Mouse (Mus musculus) right cerebral cortex, postnatal 4 days (tissue): ENCODE measurements around the gene Wdr6.

Experiments
- DNase-seq: peaks from one replicate; pipeline ENCODE4 v3.0.0-alpha.2; 2022

Wdr6 gene

DNA sequence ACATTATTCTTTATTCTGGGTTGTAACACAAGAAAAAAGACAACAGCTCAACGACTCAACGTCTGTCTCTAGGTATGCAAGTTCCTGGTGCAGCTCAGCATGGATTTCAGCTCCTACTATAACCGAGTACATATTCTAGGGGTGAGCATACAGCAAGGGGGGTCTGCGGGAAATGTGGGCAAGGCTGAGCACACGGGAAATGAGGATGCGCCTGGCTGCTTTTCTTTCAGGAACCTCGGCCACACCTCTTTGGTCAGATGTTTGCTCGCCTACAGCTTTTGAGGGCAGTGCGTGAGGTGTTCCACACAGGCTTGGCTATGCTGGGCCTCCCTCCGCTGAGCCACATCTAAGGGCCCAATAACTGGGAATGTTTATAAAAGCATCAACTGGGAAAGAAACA is 6.2 kb downstream of the Wdr6 start:
- no peak for DNase-seq

DNA sequence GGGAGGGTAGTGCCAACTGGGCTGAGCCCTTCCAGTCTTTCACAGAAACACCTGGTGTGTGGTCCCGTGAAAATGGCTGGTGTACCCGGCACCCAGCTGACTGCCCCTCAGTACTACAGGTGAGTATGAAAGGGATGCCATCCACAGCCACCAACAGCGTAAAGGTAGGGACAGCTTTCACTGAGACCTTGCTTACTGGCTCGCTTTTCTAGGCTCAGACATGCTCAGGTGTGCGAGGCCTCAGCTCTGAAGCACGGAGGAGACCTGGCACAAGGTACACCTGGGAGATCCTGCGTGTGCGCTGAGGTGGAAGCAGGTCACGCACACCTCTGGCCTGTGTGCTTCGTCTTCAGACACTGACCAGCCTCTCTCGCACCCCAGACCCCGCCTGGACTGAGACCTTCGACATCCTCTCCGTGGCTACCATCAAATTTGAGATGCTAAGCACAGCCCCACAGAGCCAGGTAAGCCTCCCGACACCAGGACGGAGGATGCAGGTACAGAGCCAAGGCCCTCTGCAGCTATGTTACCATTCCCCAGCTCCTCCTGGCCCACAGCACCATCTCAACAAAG is 7.1 kb downstream of the Wdr6 start:
- DNase-seq, result no peak

DNA sequence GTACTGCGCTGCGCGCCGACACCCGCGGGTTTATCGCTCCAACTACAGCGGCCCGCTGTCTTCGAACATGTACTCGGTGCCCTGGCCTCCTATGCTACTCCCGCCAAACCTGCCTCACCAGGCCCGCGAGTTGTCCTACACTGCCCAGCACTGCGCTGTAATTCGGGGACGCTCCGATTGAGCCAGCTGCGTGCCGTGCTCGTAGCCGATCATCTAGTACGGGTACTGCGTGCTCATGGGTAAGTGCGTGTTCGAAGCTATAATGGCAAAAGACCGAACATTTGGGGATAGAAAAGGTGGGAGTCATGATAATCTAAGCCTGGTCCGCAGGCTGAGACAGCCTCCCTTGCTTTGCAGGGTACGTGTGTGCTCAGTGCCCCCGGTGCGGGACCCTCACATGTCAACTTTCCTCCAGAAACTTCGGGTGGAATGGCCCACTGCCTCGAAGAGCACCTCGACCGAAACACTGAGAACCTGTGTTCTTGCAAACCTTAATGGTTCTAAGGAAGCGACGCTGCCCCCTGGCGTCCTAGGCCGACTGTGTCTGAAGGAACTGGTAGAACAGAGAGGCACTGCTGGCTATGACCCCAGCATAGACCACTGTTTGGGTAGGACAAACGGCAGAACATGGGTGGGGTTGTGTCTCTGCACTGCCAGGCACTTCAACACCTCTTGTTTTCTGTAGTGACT is 8.2 kb downstream of the Wdr6 start:
- DNase-seq, result peak; percentile 86

DNA sequence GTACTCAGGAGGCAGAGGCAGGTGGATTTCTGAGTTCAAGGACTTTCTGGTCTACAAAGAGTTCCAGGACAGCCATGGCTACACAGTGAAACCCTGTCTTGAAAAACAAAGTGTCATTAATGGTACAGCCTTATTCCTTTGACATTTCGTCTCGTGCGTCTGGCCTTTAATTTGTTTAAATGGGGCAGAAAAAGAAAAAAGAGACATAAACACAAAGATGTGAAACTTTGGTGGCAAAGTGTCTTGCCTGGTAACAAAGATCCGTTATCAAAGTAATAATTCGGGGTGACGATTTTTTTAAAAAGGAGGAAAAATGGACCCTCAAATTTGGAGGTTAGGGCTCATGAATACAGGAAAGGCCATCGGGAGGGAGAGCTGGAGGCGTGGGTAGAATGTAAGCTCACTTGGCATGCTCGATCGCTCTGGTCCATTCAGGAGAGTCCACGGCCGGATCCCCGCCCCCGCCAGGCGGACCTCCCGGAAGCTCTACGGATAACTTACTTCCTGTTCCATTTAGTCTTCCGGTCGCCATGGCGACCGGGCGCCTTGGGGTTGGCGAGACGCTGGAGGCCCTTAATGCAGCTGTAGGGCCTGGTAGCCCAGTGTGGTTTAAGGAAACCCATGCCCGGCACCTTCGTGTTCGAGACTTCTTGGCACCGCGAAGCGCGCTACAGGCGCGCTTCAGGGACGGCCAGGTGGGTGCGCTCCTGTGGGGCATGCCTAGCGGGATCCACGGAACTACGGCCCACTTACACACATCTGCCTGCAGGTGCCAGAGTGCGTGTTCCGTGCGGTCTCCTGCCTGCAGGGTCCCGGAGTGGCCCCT is 8.9 kb downstream of the Wdr6 start, which contains the start of gene Dalrd3:
TSS of gene Dalrd3 (plus strand) at position 506 of the 826 bp plus-strand sequence.
- DNase-seq, result peak; percentile 88

DNA sequence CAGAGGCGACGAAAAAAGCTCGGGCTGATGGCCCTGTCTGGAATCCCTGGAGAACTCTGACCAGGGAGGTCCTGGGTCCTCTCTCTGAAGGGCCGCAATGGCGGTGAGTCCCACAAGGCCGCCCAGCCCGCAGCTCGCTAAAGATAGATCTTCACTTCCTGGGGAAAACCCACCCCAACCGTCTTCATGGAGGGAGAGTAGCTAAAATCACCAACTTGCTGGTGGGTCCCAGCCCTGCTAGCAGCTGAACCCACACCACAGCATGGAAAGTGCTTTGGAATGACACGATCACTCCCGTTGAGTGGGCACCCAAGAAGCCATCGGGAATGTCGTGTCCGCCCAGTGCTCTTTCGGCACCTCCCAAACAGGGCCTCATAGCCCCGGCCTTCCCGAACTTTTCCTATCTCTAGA is 10.0 kb downstream of the Wdr6 start:
- DNase-seq, result no peak

DNA sequence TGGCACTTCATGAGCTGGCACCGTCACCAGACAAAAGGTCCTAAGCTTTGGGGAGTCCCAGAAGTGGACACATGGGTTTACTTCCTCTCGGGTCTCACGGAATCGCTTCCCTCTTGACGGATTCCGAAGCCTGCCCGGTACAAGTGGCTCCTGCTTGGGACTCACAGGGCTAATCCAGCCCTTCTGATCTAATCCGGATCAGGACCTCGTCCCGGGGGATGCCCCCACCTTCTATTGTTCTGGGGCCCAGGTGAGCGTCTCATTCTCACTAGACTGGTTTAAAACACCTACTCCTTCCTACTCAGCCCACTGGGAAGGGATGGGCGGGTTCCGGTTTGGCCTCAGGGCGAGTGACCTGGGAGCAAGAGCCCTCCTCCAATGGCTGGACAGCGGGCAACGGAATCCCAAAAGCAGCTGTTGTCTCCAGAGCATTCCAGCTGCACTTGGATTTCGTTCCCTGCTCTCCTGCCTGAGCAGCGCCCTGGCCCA is 10.6 kb downstream of the Wdr6 start:
- no peak for DNase-seq

DNA sequence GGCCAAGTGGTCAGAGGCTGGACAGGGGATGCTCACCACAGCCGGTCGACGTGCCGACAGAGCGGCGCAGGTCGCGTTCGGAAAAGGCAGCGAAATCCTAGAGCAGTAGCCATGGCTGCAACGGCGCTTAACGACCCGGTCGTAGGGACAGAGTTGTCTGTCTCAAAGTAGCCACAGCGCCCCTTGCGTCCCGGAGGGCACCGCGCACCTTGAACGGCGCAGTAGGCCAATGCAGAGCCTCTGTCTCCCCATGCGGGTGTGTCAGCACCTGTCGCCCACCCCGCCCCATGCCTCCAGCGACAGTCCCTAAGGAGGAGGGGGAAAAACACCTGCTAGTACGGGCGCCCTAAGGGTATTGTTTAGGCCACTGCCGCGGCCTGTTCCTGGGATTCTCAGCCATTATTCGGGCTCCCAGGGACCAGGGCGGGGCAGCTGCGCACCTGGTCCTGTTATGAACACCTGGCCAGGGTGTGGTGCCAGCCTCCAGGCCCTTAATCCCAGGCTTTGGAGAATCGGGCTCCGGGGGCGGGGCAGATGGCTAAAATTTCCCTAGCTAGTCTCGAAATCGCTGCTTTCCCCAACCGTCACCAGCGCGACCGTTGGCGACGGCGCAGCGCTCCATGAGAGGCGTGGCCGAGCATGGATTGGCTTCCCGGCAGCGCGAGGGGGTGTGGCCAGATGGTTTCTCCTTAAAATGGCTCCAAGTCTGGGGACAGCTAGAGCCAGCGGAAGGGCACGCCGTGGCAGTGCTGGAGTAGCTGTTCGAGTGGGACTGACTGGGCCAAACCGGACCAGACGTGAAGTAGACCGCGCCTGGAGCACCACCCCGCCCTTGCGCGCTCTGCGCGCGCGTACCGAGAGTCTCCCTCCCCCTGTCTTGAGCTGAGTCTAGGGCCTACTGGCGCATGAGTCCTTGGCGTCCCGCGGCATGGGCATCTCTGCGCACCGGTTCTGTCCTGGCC is 11.4 kb downstream of the Wdr6 start, which contains the start of gene Ndufaf3:
TSS of gene Ndufaf3 (minus strand) at position 620 of the 962 bp plus-strand sequence.
- DNase-seq, result peak; percentile 97

DNA sequence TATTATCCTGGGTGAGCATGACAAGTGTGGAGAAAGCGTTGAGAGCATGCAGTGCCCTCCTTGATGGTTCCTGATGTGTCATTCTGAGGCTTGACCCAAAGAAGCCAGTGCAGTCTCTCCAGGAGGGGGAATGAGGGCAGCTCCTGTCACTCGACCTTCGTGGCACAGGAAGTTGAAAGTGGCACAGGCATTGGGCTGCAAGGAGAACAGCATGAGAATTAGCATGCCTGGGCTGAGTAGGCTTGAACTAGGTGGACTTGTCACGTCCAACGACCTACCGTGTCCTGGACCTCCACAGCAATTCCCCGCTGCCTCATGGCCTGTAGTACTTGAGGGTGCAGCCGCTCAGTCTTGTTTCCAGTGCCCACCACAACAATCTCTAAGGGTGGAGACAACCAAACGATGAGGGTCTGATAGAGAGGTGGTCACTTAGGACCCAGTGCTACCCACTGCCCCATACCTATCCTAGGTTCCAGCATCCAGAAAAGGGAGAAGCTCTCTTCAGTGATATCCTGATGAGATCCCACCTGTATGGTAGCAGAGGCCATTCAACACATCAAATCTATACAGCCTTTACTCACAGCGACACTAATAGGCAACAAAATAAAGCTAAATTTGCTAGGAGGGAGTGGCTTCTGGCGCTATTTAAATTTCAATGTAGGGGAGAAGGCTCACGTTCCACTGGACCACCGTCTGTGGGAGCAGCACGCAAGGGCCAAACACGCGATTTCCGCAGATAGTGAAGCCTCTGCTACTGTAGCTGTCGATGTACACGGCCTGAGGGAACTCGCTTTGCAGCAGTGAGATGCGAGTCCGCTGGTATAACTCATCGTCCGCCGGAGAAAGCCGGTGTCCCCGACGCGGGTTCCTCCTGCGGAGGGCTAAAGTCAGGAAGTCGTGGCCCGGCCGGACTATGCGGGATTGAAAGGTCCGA is 12.4 kb downstream of the Wdr6 start:
- DNase-seq, result no peak

DNA sequence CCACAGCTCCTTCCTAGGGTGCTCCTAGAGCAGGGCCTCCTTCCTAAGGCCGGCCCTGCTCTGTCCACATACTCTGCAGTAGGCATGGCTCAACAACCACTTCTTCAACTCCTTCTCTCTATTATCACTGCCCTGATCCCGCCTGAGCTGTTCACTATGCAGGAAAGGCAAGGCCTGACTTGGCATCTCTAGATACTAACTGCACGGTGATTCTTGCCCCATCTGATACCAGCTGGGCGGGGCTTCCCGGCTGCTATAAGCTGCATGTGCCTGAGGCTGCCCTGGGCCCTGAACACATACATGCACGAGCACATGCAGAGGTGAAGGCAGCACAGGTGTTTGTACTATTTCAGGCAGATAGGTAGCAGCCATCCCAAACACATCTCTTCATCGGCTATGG is 14.4 kb downstream of the Wdr6 start:
- DNase-seq, result no peak

DNA sequence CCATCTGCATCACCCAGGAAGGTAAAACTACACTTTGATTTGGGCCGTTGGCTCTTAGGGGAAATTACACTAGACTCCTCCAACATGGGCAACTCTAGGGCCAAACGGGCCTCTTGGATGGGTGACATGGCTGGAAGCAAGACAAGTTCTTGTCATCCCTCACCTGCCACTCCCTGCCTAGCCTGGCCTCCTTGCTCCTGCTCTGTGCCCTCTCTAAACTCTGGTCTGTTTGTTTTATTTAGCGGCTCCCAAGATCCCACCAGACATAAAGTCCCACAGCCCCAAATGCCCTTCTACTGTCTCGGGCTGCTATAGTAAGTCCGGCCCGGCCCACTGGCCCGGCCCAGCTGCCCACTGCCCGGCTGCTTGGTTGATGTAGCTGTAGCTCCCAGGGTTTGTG is 14.9 kb downstream of the Wdr6 start:
- DNase-seq, result no peak

DNA sequence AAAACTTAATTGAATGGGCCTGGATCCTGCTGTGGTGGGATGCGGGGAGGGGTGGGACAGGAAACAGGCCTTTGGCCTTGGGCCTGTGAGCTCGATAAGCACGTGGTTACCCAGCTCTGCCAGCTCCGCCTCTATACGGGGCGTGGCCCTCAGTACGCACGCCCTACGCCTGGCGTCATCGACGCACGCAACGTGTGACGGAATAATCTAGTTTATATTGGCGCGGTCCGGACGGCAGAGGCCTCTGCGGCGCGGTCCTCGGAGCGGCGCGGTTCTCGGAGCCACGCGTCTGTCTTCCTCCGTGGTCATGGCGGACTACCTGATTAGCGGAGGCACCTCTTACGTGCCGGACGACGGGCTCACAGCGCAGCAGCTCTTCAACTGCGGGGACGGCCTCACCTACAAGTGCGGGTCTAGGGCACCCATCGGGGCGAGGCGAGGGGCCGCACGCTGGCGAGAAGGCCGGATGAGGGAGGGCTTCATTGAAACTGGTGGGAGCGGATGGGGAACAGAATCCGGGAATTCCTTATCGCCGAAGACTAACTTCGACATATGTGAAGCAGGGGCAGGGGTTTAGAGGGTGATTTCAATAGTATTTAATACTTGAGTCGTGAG is 18.2 kb downstream of the Wdr6 start, which contains the start of gene Impdh2:
TSS of gene Impdh2 (plus strand) at position 60 of the 615 bp plus-strand sequence.
- peak; percentile 88 for DNase-seq

DNA sequence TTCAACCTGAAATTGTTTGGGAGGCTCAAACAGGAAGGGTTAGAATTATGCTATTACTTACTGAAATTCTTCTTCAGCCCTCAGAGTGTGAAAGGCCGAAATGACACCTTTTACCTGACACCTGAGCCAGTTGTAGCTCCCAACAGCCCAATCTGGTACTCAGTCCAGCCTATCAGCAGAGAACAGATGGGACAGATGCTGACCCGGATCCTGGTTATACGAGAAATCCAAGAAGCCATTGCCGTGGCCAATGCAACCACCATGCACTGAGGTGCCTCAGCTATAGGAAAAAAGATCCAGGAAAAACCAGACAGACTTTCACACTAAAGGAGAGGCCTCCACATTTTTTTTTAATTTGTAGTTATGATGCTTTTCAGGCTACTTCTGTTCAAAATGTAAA is 19.4 kb downstream of the Wdr6 start:
- DNase-seq, result no peak

DNA sequence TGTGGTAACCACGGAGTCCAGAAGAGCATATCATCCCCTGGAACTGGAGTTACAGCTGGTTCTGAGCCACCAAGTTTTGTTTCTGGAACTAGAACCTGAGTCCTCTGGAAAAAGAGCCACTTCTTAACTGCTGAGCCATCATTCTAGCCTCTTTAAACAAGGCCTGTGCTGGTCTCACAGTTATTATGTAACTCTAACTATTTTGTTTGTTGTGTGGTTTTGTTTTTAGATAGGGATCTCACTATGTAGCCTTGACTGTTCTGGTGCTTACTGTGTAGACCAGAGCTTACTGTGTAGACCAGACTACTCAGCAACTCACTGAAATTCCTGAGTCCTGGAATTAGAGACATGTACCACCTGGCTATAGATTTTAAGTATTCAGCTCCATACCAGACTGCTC is 31.7 kb downstream of the Wdr6 start:
- no peak for DNase-seq

DNA sequence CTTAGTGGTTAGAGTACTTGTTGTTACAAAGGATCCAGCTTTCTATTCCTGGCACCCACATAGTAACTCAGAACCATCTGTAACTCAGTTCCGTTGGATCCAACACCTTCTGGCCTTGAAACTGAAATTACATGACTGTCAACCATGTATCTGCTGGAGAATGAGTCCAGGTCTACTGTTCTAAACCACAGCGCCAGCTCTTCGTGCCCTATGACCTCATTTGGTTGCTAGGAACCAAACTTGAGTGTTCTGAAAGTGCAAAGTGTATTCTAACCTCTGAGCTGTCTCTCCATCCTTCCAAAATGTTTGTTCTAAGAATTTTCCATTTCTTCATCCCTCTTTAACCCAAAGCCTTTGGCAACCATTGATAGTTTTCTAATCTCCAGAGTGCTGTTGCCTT is 32.6 kb downstream of the Wdr6 start:
- DNase-seq, result no peak

DNA sequence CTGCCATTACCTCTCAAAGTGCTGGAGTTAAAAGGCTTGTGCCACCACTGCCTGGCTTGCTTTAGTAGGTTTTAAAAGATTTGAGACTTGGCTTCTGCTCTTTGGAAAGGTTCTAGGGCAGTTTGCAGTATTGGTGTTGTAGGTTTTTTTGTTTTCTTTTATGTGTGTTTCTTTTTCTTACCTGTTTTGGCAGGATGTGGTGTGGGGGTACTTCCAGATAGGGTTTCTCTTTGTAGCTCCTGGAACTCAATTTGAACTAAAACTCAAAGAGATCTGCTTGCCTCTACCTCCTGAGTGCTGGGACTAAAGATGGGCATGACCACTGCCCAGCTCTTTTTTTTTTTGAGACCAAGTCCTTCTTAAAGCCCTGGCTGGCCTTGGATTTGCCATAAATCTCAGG is 37.7 kb downstream of the Wdr6 start:
- DNase-seq, result no peak

DNA sequence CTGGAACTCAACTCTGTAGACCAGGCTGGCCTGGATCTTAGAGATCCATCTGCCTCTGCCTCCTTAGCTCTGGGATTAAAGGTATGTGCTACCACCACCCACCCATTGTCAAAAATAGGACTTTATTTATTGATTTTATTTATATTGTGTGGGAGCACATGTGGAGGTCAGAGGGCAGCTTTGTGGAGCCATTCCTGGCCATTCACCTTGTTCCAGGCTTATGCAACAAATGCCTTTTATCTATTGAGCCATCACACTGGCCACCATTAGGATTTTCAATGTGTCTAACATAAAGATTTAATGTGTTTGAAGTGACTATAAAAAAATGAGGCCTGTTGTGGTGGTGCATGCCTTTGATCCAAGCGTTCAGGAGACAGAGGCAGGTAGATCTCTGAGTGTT is 47.0 kb downstream of the Wdr6 start:
- no peak for DNase-seq

DNA sequence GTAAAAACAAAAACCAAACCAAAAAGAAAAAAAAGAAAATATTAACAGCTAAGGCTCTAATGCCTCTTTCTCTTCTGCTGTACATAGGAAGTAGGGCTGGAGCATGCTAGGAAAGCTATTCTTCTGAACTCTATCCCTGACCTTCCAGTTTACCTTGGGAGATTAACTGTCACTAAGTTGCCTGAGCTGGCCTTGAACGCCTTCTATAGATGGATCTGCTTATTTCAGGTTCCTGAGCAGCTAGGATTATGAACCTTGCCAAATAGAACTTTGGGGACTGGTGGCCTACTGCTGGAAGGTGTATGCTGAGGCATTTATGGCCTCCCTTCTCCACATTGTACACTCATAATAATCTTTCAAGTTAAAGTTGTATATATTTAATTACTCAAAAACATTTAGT is 47.6 kb downstream of the Wdr6 start:
- DNase-seq, result no peak

DNA sequence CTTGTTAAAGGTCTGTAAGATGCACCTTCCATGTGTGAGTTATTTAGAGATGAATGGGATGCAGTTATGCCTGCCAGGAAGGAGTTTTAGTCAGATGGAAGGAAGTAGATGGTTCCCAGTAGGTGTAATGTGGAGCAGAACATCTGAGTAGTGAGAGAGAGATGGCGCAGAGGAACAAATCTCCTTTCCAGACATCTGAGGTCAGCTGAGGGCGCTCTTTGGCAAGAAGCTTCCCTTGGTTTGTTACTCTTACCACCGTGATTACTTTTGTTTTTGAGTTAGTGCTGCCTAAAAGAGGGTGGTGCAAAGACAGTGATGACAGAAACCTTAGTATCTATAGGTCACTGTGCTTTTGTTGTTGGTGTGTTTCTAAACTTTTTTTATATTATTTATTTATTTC is 53.1 kb downstream of the Wdr6 start:
- DNase-seq, result no peak

DNA sequence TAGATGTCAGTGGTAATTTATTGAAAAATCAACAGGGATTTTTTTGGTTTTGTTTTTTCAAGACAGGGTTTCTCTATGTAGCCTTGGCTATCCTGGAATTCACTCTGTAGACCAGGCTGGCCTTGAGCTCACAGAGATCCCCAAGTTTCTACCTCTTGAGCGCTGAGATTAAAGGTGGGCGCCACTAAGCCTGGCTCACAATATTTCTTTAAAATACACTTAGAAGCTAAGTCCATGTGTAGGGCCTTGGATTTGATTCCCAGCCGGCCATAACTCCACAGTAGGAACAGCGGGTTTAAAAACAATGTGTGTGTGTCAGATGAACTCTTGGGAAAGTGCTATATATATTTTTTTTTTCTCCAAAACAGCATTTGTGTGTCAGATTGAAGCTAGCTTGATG is 55.2 kb downstream of the Wdr6 start:
- no peak for DNase-seq
